In genomic region chr5:109466576-109467506, GRCm38 (mm10) we compare ENCODE assay signal across 8 mouse cellular contexts. TPM values are rescaled to one million over a fixed set of nuclear protein-coding genes. Genes with fewer than 3 reads are reported as not detected.
DNase-seq lines count a peak whose midpoint lies in the region; ATAC-seq lines count a peak whose summit lies in the region.

No protein-coding gene starts in this region.

- peak overlapping the region; percentile 1; the same call in 1 of the 2 replicates for H3K4me2 ChIP-seq in hindbrain, embryonic 11.5 days (replicated peaks; ENCODE audit: low read depth, low read length)
- no peak overlapping the region for H3K4me2 ChIP-seq in midbrain, embryonic 14.5 days (ENCODE audit: low read length)

- H3K27me3 ChIP-seq in hindbrain, embryonic 11.5 days (ENCODE audit: control insufficient read depth, insufficient read depth, low read length), result no peaks in the 10 kb centered on the region
- no peaks in the 10 kb centered on the region for H3K27me3 ChIP-seq in midbrain, embryonic 14.5 days (ENCODE audit: control insufficient read depth, insufficient read depth, low read length)

- H3K27ac ChIP-seq in hindbrain, embryonic 11.5 days (ENCODE audit: low read depth, low read length), result no peak overlapping the region
- no peak overlapping the region for H3K27ac ChIP-seq in midbrain, embryonic 14.5 days (replicated peaks; ENCODE audit: low read depth, low read length)

- peak overlapping the region; percentile 6 for H3K4me3 ChIP-seq in hindbrain, embryonic 11.5 days (ENCODE audit: low read depth, low read length)
- no peak overlapping the region; the same call in 1 of the 2 replicates for H3K4me3 ChIP-seq in midbrain, embryonic 14.5 days (replicated peaks; ENCODE audit: low read depth, low read length)

- H3K4me1 ChIP-seq in hindbrain, embryonic 11.5 days (replicated peaks; ENCODE audit: control insufficient read depth, insufficient read depth, low read length), result no peaks in the 10 kb centered on the region
- H3K4me1 ChIP-seq in midbrain, embryonic 14.5 days (ENCODE audit: control insufficient read depth, insufficient read depth, low read length), result no peaks in the 10 kb centered on the region

- no peak overlapping the region for H3K9ac ChIP-seq in hindbrain, embryonic 11.5 days (ENCODE audit: low read depth, low read length)
- H3K9ac ChIP-seq in midbrain, embryonic 14.5 days (replicated peaks; ENCODE audit: low read length), result no peak overlapping the region

- peak; percentile 10 for DNase-seq in urinary bladder, postnatal 14 days (ENCODE audit: low spot score)
- DNase-seq in urinary bladder, adult 18-20 months (ENCODE audit: low spot score in 2 of 2), result no peak
- peak; percentile 39 for DNase-seq in embryo, embryonic 10.5 days (ENCODE audit: low spot score)
- DNase-seq in hindbrain, embryonic 11.5 days (ENCODE audit: low spot score), result peak; percentile 15
- peak; percentile 2 to 3 for DNase-seq in left cerebral cortex, adult 9 months (ENCODE audit: low spot score in 2 of 2)
- DNase-seq in midbrain, embryonic 14.5 days, result peak; percentile 41
- no peak for DNase-seq in thymus, postnatal 10 days (ENCODE audit: low spot score in 2 of 2)

- 29% methylated on average over 17 of the region's 21 CpGs for WGBS in hindbrain, embryonic 11.5 days
- WGBS in midbrain, embryonic 14.5 days, result 23% methylated on average over 20 of the region's 21 CpGs

- peak; percentile 92 for ATAC-seq in hindbrain, embryonic 11.5 days (ENCODE audit: low FRiP score)
- ATAC-seq in midbrain, embryonic 14.5 days (ENCODE audit: low FRiP score, low TSS enrichment), result no peak; the same call in 1 of the 2 replicates
- no peak for ATAC-seq in activated CD4-positive, CD25-positive, alpha-beta regulatory T cell, adult 4 months

- H3K36me3 ChIP-seq in hindbrain, embryonic 11.5 days (ENCODE audit: control insufficient read depth, insufficient read depth, low read length), result no peaks in the 10 kb centered on the region
- no peaks in the 10 kb centered on the region for H3K36me3 ChIP-seq in midbrain, embryonic 14.5 days (ENCODE audit: control insufficient read depth, insufficient read depth, low read length)

- peaks cover 2% of the 10 kb centered on the region; the same call in 1 of the 2 replicates for H3K9me3 ChIP-seq in hindbrain, embryonic 11.5 days (ENCODE audit: control insufficient read depth, low read length)
- peaks cover 12% of the 10 kb centered on the region for H3K9me3 ChIP-seq in midbrain, embryonic 14.5 days (ENCODE audit: control insufficient read depth, low read length)

RNA-seq across cellular contexts. Expression of gene Vmn2r17, which starts 47.4 kb away (rescaled TPM):
- not detected in 2 replicates for polyA plus RNA-seq in hindbrain, embryonic 11.5 days (2014; fragmentation: Nextera tagmentation; extraction: Ambion mirVana)
- polyA plus RNA-seq in midbrain, embryonic 14.5 days (2014; fragmentation: Nextera tagmentation; extraction: Ambion mirVana), result not detected in 2 replicates
- polyA plus RNA-seq in activated CD4-positive, CD25-positive, alpha-beta regulatory T cell, adult 4 months (2017; shearing (Covaris generic)), result not detected

Comparison
In these comparisons a context has a peak if more than half of its experiments do, and no peak if none do; other contexts are left out.
1. DNase-seq: peak in urinary bladder, postnatal 14 days (single experiment), embryo, embryonic 10.5 days (single experiment), hindbrain, embryonic 11.5 days (single experiment), left cerebral cortex, adult 9 months (2 of 2) and midbrain, embryonic 14.5 days (single experiment); none in urinary bladder, adult 18-20 months (0 of 2) and thymus, postnatal 10 days (0 of 2).